Mouse (Mus musculus) megakaryocyte, embryonic 14.5 days (primary cell): Measurements from ENCODE around the gene Antxr1.

ENCODE experiments used
- FLI1 ChIP-seq: IDR thresholded peaks from 2 replicates; pipeline ENCODE4 v1.6.1; 2012; ENCODE audit warnings: low read length, inconsistent platforms, mixed read lengths
- GATA1 ChIP-seq: IDR thresholded peaks from 3 replicates; pipeline ENCODE4 v1.6.1; 2012; ENCODE audit warnings: mixed read lengths, low read length, inconsistent platforms, borderline replicate concordance

DNA sequence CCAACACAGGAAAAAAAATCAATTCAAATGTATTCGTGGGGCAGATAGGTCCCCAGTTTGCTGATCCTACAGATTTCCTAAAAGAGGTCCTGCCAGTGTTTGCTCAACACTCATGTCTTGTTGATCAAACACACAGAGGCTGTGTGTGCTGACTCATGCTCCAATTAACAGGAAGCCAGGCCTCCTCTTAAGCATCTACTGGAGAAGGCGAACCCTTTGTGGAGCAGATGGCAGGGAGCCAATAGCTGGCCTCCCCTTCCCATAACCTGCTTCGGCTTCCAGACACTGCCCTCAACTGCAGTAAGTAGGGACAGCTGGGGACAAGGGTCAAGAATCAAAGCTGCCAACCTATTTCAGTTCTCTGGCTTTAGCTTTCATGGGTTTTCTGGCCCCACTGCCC lies 58.1 kb downstream of the Antxr1 start:
- no peak for TF ChIP-seq GATA1
- TF ChIP-seq FLI1: no peak
